Mouse (Mus musculus) liver, embryonic 14.5 days (tissue): ENCODE measurements around the gene Nipal3. TPM values are rescaled to one million over a fixed set of nuclear protein-coding genes. Genes with fewer than 3 reads are reported as not detected.

Experiments used
- ATAC-seq: fragments of 200-750 bp; cut with Nextera tagmentation; 2 replicates; pipeline ENCODE4 v1.8.0; 2017; ENCODE audit warnings: moderate number of reproducible peaks, mild to moderate bottlenecking, moderate library complexity; ENCODE audit not compliant: insufficient read depth
- DNase-seq, 3 experiments: peaks; one replicate each; pipeline ENCODE4 v3.0.0-alpha.2; 2012 to 2013; ENCODE audit warnings: low read depth in 3 of 3, low spot score in 3 of 3
- H3K27ac ChIP-seq: fragments of 300-500 bp; sonication (generic); 2 replicates; pipeline ENCODE4 v1.5.1; 2014; ENCODE audit warnings: moderate library complexity, mild to moderate bottlenecking, control low read depth, inconsistent platforms
- H3K27me3 ChIP-seq: fragments of 300-500 bp; sonication (generic); 2 replicates; pipeline ENCODE4 v1.6.1; 2014; ENCODE audit warnings: mild to moderate bottlenecking, low read length, moderate library complexity; ENCODE audit not compliant: control insufficient read depth, insufficient read depth
- H3K36me3 ChIP-seq: fragments of 300-500 bp; sonication (generic); replicated peaks from 2 replicates; pipeline ENCODE4 v1.6.1; 2014; ENCODE audit warnings: low read depth; ENCODE audit not compliant: control insufficient read depth, insufficient read depth
- H3K4me1 ChIP-seq, 2 experiments: fragments of 200-500 bp in 1 of 2; fragments of 300-500 bp in 1 of 2; sonication (generic) in 1 of 2; replicated peaks; 2 replicates each; pipeline ENCODE4 v1.6.1; 2012 to 2014; ENCODE audit warnings: antibody characterized with exemption in 1 of 2, inconsistent platforms in 1 of 2, low read length in 1 of 2; ENCODE audit not compliant: control insufficient read depth in 2 of 2, insufficient read depth in 2 of 2
- H3K4me2 ChIP-seq: fragments of 300-500 bp; sonication (generic); 2 replicates; pipeline ENCODE4 v1.6.1; 2014; ENCODE audit warnings: low read depth, mild to moderate bottlenecking, control low read depth, moderate library complexity
- H3K4me3 ChIP-seq, 2 experiments: fragments of 200-500 bp in 1 of 2; fragments of 300-500 bp in 1 of 2; sonication (generic) in 1 of 2; 2 replicates each; pipeline ENCODE4 v1.5.1; 2012 to 2014; ENCODE audit warnings: low read depth in 2 of 2, low read length in 2 of 2, mild to moderate bottlenecking in 2 of 2, control low read depth in 1 of 2, inconsistent platforms in 1 of 2, moderate library complexity in 1 of 2; ENCODE audit not compliant: insufficient read depth in 1 of 2
- H3K9ac ChIP-seq: fragments of 300-500 bp; sonication (generic); replicated peaks from 2 replicates; pipeline ENCODE4 v1.6.1; 2014; ENCODE audit warnings: mild to moderate bottlenecking, control low read depth, moderate library complexity
- H3K9me3 ChIP-seq: fragments of 300-500 bp; sonication (generic); 2 replicates; pipeline ENCODE4 v1.6.1; 2016; ENCODE audit warnings: low read length, mixed read lengths; ENCODE audit not compliant: control insufficient read depth
- CTCF ChIP-seq: IDR thresholded peaks from 2 replicates; pipeline ENCODE4 v1.5.1; 2016; ENCODE audit warnings: antibody characterized with exemption, low read depth, control low read depth
- EP300 ChIP-seq: IDR thresholded peaks from 2 replicates; pipeline ENCODE4 v1.6.1; 2016; ENCODE audit warnings: antibody characterized with exemption, low read depth
- WGBS: fragments of 180-500 bp; shearing (Covaris S2); extraction: QIAGEN DNeasy Blood & Tissue Kit; methylation state at CpG from one replicate; pipeline ENCODE4 v1.1.7; 2014; ENCODE audit not compliant: insufficient replicate concordance; 5-methylcytosine and 5-hydroxymethylcytosine counted together
- polyA plus RNA-seq, 2 experiments: library from polyadenylated mRNA; depleted of rRNA in 1 of 2; stranded (reverse) in 1 of 2; unstranded in 1 of 2; fragments of >200 nt; fragmentation: Nextera tagmentation in 1 of 2; extraction: Ambion mirVana in 1 of 2; gene quantifications; 2 replicates each; pipeline versions ENCODE4 v1.2.1 to v1.2.3; 2012 to 2014

Nipal3 gene
- polyA plus RNA-seq, 2 experiments, result 2.5 to 2.9 TPM

GRCm38 (mm10) chr4:135493691-135494520, 932 bp downstream of the Nipal3 start:
- Histone ChIP-seq H3K4me1 (peaks cover 5 to 13% of the 10 kb centered on the region in 2 experiments), H3K4me2 (peak overlapping the region; percentile 86), H3K9ac (peak overlapping the region; percentile 73), H3K9me3 (no peaks in the 10 kb centered on the region), H3K27ac (peak overlapping the region; percentile 64), H3K4me3 (peak overlapping the region; percentile 71 to 92), H3K36me3 (peaks cover 4% of the 10 kb centered on the region), H3K27me3 (no peaks in the 10 kb centered on the region)
- 2% methylated on average over 33 of the region's 33 CpGs for WGBS
- peak; percentile 46 for ATAC-seq
- TF ChIP-seq EP300 (no peak), CTCF (peak; percentile 77)
- DNase-seq, result peak in 1 of 3 experiments; percentile 47

- peak overlapping the region; percentile 64 for H3K27ac ChIP-seq
- H3K27me3 ChIP-seq, result no peaks in the 10 kb centered on the region
- ATAC-seq (no peak), DNase-seq (no peak)
- TF ChIP-seq EP300 (no peak), CTCF (no peak)
- peak overlapping the region; percentile 86 for H3K4me2 ChIP-seq
- H3K36me3 ChIP-seq, result peaks cover 4% of the 10 kb centered on the region
- peak overlapping the region; percentile 71 to 92 for H3K4me3 ChIP-seq
- H3K9me3 ChIP-seq, result no peaks in the 10 kb centered on the region
- peak overlapping the region; percentile 73 for H3K9ac ChIP-seq
- WGBS, result 34% methylated on average over 4 of the region's 4 CpGs
- peaks cover 5 to 10% of the 10 kb centered on the region in 2 experiments for H3K4me1 ChIP-seq
Observed at GRCm38 (mm10) chr4:135493271-135493670, 1.6 kb downstream of the Nipal3 start.

GRCm38 (mm10) chr4:135489256-135489655, 5.6 kb downstream of the Nipal3 start:
- no peak for DNase-seq
- H3K9me3 ChIP-seq, result no peaks in the 10 kb centered on the region
- no peak overlapping the region for H3K4me2 ChIP-seq
- H3K4me3 ChIP-seq, result no peak overlapping the region
- peaks cover 4% of the 10 kb centered on the region for H3K36me3 ChIP-seq
- no peak for ATAC-seq
- H3K27ac ChIP-seq, result no peak overlapping the region
- TF ChIP-seq EP300, result no peak
- no peak for TF ChIP-seq CTCF
- no peak overlapping the region for H3K9ac ChIP-seq
- peaks cover 2 to 8% of the 10 kb centered on the region in 2 experiments; a peak in 3 of 4 replicates for H3K4me1 ChIP-seq
- 76% methylated on average over 7 of the region's 7 CpGs for WGBS
- no peaks in the 10 kb centered on the region for H3K27me3 ChIP-seq

- peaks cover 4% of the 10 kb centered on the region for H3K36me3 ChIP-seq
- WGBS, result 80% methylated on average over 11 of the region's 11 CpGs
- no peak overlapping the region for H3K27ac ChIP-seq
- DNase-seq (no peak), ATAC-seq (no peak)
- no peaks in the 10 kb centered on the region for H3K27me3 ChIP-seq
- H3K4me2 ChIP-seq, result no peak overlapping the region
- H3K9ac ChIP-seq, result no peak overlapping the region
- no peaks in the 10 kb centered on the region for H3K4me1 ChIP-seq
- H3K4me3 ChIP-seq, result no peak overlapping the region
- H3K9me3 ChIP-seq, result no peaks in the 10 kb centered on the region
- TF ChIP-seq CTCF, result no peak
- no peak for TF ChIP-seq EP300
Observed at GRCm38 (mm10) chr4:135486352-135486751, 8.5 kb downstream of the Nipal3 start.

- Histone ChIP-seq H3K27me3 (no peaks in the 10 kb centered on the region), H3K9me3 (no peaks in the 10 kb centered on the region), H3K4me3 (no peak overlapping the region), H3K27ac (no peak overlapping the region), H3K9ac (no peak overlapping the region), H3K4me1 (peaks cover 3 to 4% of the 10 kb centered on the region in 2 experiments; a peak in 3 of 4 replicates), H3K36me3 (no peaks in the 10 kb centered on the region), H3K4me2 (no peak overlapping the region)
- TF ChIP-seq EP300 (no peak), CTCF (no peak)
- no peak for ATAC-seq
- 76% methylated on average over 10 of the region's 10 CpGs for WGBS
- no peak for DNase-seq
Observed at GRCm38 (mm10) chr4:135485086-135485485, 9.8 kb downstream of the Nipal3 start.
